Mouse (Mus musculus) liver, postnatal 0 days (tissue): ENCODE data around the gene Olfr806. TPM values are rescaled to one million over a fixed set of nuclear protein-coding genes. Genes with fewer than 3 reads are reported as not detected.

Source experiments
- ATAC-seq: fragments of 200-750 bp; cut with Nextera tagmentation; 2 replicates; pipeline ENCODE4 v1.8.0; 2017; ENCODE audit warnings: mild to moderate bottlenecking, moderate library complexity
- DNase-seq: peaks from one replicate; pipeline ENCODE4 v3.0.0-alpha.2; 2016
- H3K27ac ChIP-seq: fragments of 300-500 bp; sonication (generic); 2 replicates; pipeline ENCODE4 v1.5.1; 2014; ENCODE audit warnings: antibody characterized with exemption, moderate library complexity, mild to moderate bottlenecking, low read depth
- H3K27me3 ChIP-seq: fragments of 300-500 bp; sonication (generic); 2 replicates; pipeline ENCODE4 v1.6.1; 2014; ENCODE audit warnings: low read length, control low read depth, mixed read lengths; ENCODE audit not compliant: insufficient read depth
- H3K36me3 ChIP-seq: fragments of 300-500 bp; sonication (generic); replicated peaks from 2 replicates; pipeline ENCODE4 v1.6.1; 2014; ENCODE audit warnings: mild to moderate bottlenecking, control low read depth, low read length, moderate library complexity, mixed read lengths; ENCODE audit not compliant: insufficient read depth
- H3K4me1 ChIP-seq: fragments of 300-500 bp; sonication (generic); 2 replicates; pipeline ENCODE4 v1.6.1; 2014; ENCODE audit warnings: antibody characterized with exemption, mild to moderate bottlenecking, control low read depth; ENCODE audit not compliant: insufficient read depth
- H3K4me2 ChIP-seq: fragments of 300-500 bp; sonication (generic); 2 replicates; pipeline ENCODE4 v1.6.1; 2014; ENCODE audit warnings: low read depth, mild to moderate bottlenecking, low read length, moderate library complexity, mixed read lengths
- H3K4me3 ChIP-seq: fragments of 300-500 bp; sonication (generic); 2 replicates; pipeline ENCODE4 v1.5.1; 2014; ENCODE audit warnings: low read depth, low read length
- H3K9ac ChIP-seq: fragments of 300-500 bp; sonication (generic); replicated peaks from 2 replicates; pipeline ENCODE4 v1.6.1; 2014; ENCODE audit warnings: mild to moderate bottlenecking, moderate library complexity
- H3K9me3 ChIP-seq: fragments of 300-500 bp; sonication (generic); 2 replicates; pipeline ENCODE4 v1.6.1; 2016; ENCODE audit warnings: mild to moderate bottlenecking, control low read depth, low read length, mixed read lengths
- CTCF ChIP-seq: sonication (generic); IDR thresholded peaks from 2 replicates; pipeline ENCODE4 v1.5.1; 2016; ENCODE audit warnings: antibody characterized with exemption, low read depth
- EP300 ChIP-seq: IDR thresholded peaks from 2 replicates; pipeline ENCODE4 v1.6.1; 2016; ENCODE audit warnings: antibody characterized with exemption, low read depth, mild to moderate bottlenecking
- WGBS: fragments of 180-500 bp; shearing (Covaris S2); extraction: QIAGEN DNeasy Blood & Tissue Kit; methylation state at CpG from one replicate; pipeline ENCODE4 v1.1.7; 2014; ENCODE audit not compliant: insufficient replicate concordance; 5-methylcytosine and 5-hydroxymethylcytosine counted together
- microRNA-seq: library from miRNA; unstranded; fragments of <30 nt; microRNA quantifications from one replicate; pipeline ENCODE4, GENCODE M21; 2016
- polyA plus RNA-seq: library from polyadenylated mRNA; unstranded; fragments of >200 nt; fragmentation: Nextera tagmentation; extraction: Ambion mirVana; gene quantifications from 2 replicates; pipeline ENCODE4 v1.2.1, GENCODE M21; 2015

Olfr806 gene
- polyA plus RNA-seq, 1 experiment from 2014 or later, result not detected

- TF ChIP-seq EP300 (no peak), CTCF (no peak)
- no peak within 1 kb of the TSS for H3K4me3 ChIP-seq
- H3K4me1 ChIP-seq, result no peaks in the 10 kb centered on the region
- H3K27ac ChIP-seq, result no peak within 1 kb of the TSS
- H3K27me3 ChIP-seq, result no peaks in the 10 kb centered on the region
- 76% methylated on average over 2 of the region's 2 CpGs for WGBS
- no peaks in the 10 kb centered on the region for H3K36me3 ChIP-seq
- DNase-seq, result no peak
- no peak for ATAC-seq
- H3K4me2 ChIP-seq, result no peak within 1 kb of the TSS
- no peaks in the 10 kb centered on the region for H3K9me3 ChIP-seq
- no peak within 1 kb of the TSS for H3K9ac ChIP-seq
Observed at GRCm38 (mm10) chr10:129694186-129694585, 47.5 kb downstream of the Olfr806 start, which contains the start of gene Olfr803. Gene Olfr803, minus strand, starts transcription at chr10:129694286.

GRCm38 (mm10) chr10:129688069-129688468 is 53.7 kb downstream of the Olfr806 start, which contains the start of gene Olfr802:
Gene Olfr802, minus strand, starts transcription at chr10:129688169.
- no peaks in the 10 kb centered on the region for H3K36me3 ChIP-seq
- no peak for TF ChIP-seq EP300
- TF ChIP-seq CTCF, result no peak
- H3K4me1 ChIP-seq, result no peaks in the 10 kb centered on the region
- H3K4me2 ChIP-seq, result no peak within 1 kb of the TSS
- no peak for ATAC-seq
- WGBS, result 54% methylated on average over 1 of the region's 1 CpGs
- no peak within 1 kb of the TSS for H3K4me3 ChIP-seq
- DNase-seq, result no peak
- no peak within 1 kb of the TSS for H3K27ac ChIP-seq
- no peaks in the 10 kb centered on the region for H3K9me3 ChIP-seq
- no peak within 1 kb of the TSS for H3K9ac ChIP-seq
- H3K27me3 ChIP-seq, result no peaks in the 10 kb centered on the region

Small RNA genes within 50 kb of the gene (microRNA-seq; reads per million reads assigned to microRNA genes)
- gene Gm24485, result not detected

Other genes starting within 250 kb of the Olfr806 start
- not detected in 2 replicates for gene Olfr790, start 243.4 kb downstream of the Olfr806 start, polyA plus RNA-seq
- not detected in 2 replicates for gene Olfr791, start 220.1 kb downstream of the Olfr806 start, polyA plus RNA-seq
- gene Olfr792, start 202.8 kb downstream of the Olfr806 start, polyA plus RNA-seq, result not detected in 2 replicates
- gene Olfr794, start 174.3 kb downstream of the Olfr806 start, polyA plus RNA-seq, result not detected in 2 replicates
- not detected in 2 replicates for gene Olfr796, start 129.4 kb downstream of the Olfr806 start, polyA plus RNA-seq
- not detected in 2 replicates for gene Olfr798, start 114.0 kb downstream of the Olfr806 start, polyA plus RNA-seq
- gene Olfr799, start 104.4 kb downstream of the Olfr806 start, polyA plus RNA-seq, result not detected in 2 replicates
- not detected in 2 replicates for gene Olfr800, start 84.2 kb downstream of the Olfr806 start, polyA plus RNA-seq
- not detected in 2 replicates for gene Olfr801, start 68.1 kb downstream of the Olfr806 start, polyA plus RNA-seq
- not detected in 2 replicates for gene Olfr802, start 53.8 kb downstream of the Olfr806 start, polyA plus RNA-seq
- not detected in 2 replicates for gene Olfr803, start 47.6 kb downstream of the Olfr806 start, polyA plus RNA-seq
- gene Olfr804, start 38.7 kb downstream of the Olfr806 start, polyA plus RNA-seq, result not detected in 2 replicates
- gene Olfr805, start 12.5 kb downstream of the Olfr806 start, polyA plus RNA-seq, result not detected in 2 replicates
- gene Olfr807, start 15.9 kb upstream of the Olfr806 start, polyA plus RNA-seq, result not detected in 2 replicates
- gene Olfr808, start 23.6 kb upstream of the Olfr806 start, polyA plus RNA-seq, result not detected in 2 replicates
- not detected in 2 replicates for gene Olfr809, start 32.7 kb upstream of the Olfr806 start, polyA plus RNA-seq
- not detected in 2 replicates for gene Olfr810, start 53.0 kb upstream of the Olfr806 start, polyA plus RNA-seq
- gene Olfr811, start 62.5 kb upstream of the Olfr806 start, polyA plus RNA-seq, result not detected in 2 replicates
- not detected in 2 replicates for gene Olfr812, start 104.2 kb upstream of the Olfr806 start, polyA plus RNA-seq
- not detected in 2 replicates for gene Olfr813, start 113.4 kb upstream of the Olfr806 start, polyA plus RNA-seq
- not detected in 2 replicates for gene Olfr814, start 137.9 kb upstream of the Olfr806 start, polyA plus RNA-seq
- gene Olfr815, start 163.9 kb upstream of the Olfr806 start, polyA plus RNA-seq, result not detected in 2 replicates
- gene Olfr816, start 173.7 kb upstream of the Olfr806 start, polyA plus RNA-seq, result not detected in 2 replicates
- gene Olfr818, start 207.2 kb upstream of the Olfr806 start, polyA plus RNA-seq, result not detected in 2 replicates
- gene Olfr819, start 225.3 kb upstream of the Olfr806 start, polyA plus RNA-seq, result not detected in 2 replicates
- not detected in 2 replicates for gene Olfr247, start 234.2 kb upstream of the Olfr806 start, polyA plus RNA-seq
- not detected in 2 replicates for gene Gm10310, start 243.1 kb upstream of the Olfr806 start, polyA plus RNA-seq